Mouse (Mus musculus) midbrain, embryonic 13.5 days (tissue): ENCODE data around the gene Nup153. TPM values are rescaled to one million over a fixed set of nuclear protein-coding genes. Genes with fewer than 3 reads are reported as not detected.

Experiments used
- ATAC-seq: fragments of 200-750 bp; cut with Nextera tagmentation; 2 replicates; pipeline ENCODE4 v1.8.0; 2017; ENCODE audit warnings: mild to moderate bottlenecking, moderate TSS enrichment, moderate library complexity
- H3K27ac ChIP-seq: fragments of 300-500 bp; sonication (generic); 2 replicates; pipeline ENCODE4 v1.5.1; 2015; ENCODE audit warnings: inconsistent platforms, mild to moderate bottlenecking, moderate library complexity
- H3K27me3 ChIP-seq: fragments of 300-500 bp; sonication (generic); 2 replicates; pipeline ENCODE4 v1.6.1; 2015; ENCODE audit warnings: mild to moderate bottlenecking, inconsistent platforms
- H3K36me3 ChIP-seq: fragments of 300-500 bp; sonication (generic); 2 replicates; pipeline ENCODE4 v1.6.1; 2015; ENCODE audit warnings: mild to moderate bottlenecking, inconsistent platforms
- H3K4me1 ChIP-seq: fragments of 300-500 bp; sonication (generic); replicated peaks from 2 replicates; pipeline ENCODE4 v1.6.1; 2015; ENCODE audit warnings: inconsistent platforms
- H3K4me2 ChIP-seq: fragments of 300-500 bp; sonication (generic); replicated peaks from 2 replicates; pipeline ENCODE4 v1.6.1; 2015; ENCODE audit warnings: moderate library complexity, mild to moderate bottlenecking, inconsistent platforms
- H3K4me3 ChIP-seq: fragments of 300-500 bp; sonication (generic); replicated peaks from 2 replicates; pipeline ENCODE4 v1.5.1; 2015; ENCODE audit warnings: mild to moderate bottlenecking, inconsistent platforms
- H3K9ac ChIP-seq: fragments of 300-500 bp; sonication (generic); replicated peaks from 2 replicates; pipeline ENCODE4 v1.6.1; 2015; ENCODE audit warnings: mild to moderate bottlenecking, inconsistent platforms
- H3K9me3 ChIP-seq: fragments of 300-500 bp; sonication (generic); 2 replicates; pipeline ENCODE4 v1.6.1; 2016; ENCODE audit warnings: mild to moderate bottlenecking, inconsistent platforms
- whole genome bisulfite sequencing: fragments of 180-500 bp; shearing (Covaris S2); methylation state at CpG from one replicate; pipeline ENCODE4 v1.1.7; 2015; 5-methylcytosine and 5-hydroxymethylcytosine counted together
- polyA plus RNA-seq: library from polyadenylated mRNA; unstranded; fragments of >200 nt; fragmentation: Nextera tagmentation; extraction: Ambion mirVana; gene quantifications from 2 replicates; pipeline ENCODE4 v1.2.1, GENCODE M21; 2015

The Nup153 gene
- polyA plus RNA-seq, 1 experiment from 2014 or later = 22.4 TPM

GRCm38 (mm10) chr13:46752566-46753229, 25.0 kb upstream of the Nup153 start:
- Histone ChIP-seq H3K27ac (no peak overlapping the region), H3K27me3 (no peaks in the 10 kb centered on the region), H3K36me3 (peaks cover 33% of the 10 kb centered on the region), H3K9ac (no peak overlapping the region), H3K4me3 (no peak overlapping the region), H3K4me1 (no peaks in the 10 kb centered on the region), H3K4me2 (no peak overlapping the region), H3K9me3 (no peaks in the 10 kb centered on the region)
- 87% methylated on average over 13 of the region's 13 CpGs for WGBS
- no peak for ATAC-seq

GRCm38 (mm10) chr13:46748138-46748873, 20.6 kb upstream of the Nup153 start:
- Histone ChIP-seq H3K9ac (no peak overlapping the region), H3K4me1 (no peaks in the 10 kb centered on the region), H3K27me3 (no peaks in the 10 kb centered on the region), H3K36me3 (peaks cover 33% of the 10 kb centered on the region), H3K9me3 (no peaks in the 10 kb centered on the region), H3K4me2 (no peak overlapping the region), H3K27ac (no peak overlapping the region), H3K4me3 (no peak overlapping the region)
- no peak for ATAC-seq
- WGBS = 93% methylated on average over 5 of the region's 5 CpGs

GRCm38 (mm10) chr13:46743821-46744220, 16.1 kb upstream of the Nup153 start:
- no peaks in the 10 kb centered on the region for H3K4me1 ChIP-seq
- H3K9me3 ChIP-seq = no peaks in the 10 kb centered on the region
- WGBS = 85% methylated on average over 8 of the region's 8 CpGs
- no peak overlapping the region for H3K9ac ChIP-seq
- no peak overlapping the region for H3K4me2 ChIP-seq
- H3K27me3 ChIP-seq = no peaks in the 10 kb centered on the region
- no peaks in the 10 kb centered on the region for H3K36me3 ChIP-seq
- H3K4me3 ChIP-seq = no peak overlapping the region
- no peak overlapping the region for H3K27ac ChIP-seq
- no peak for ATAC-seq

GRCm38 (mm10) chr13:46742367-46742766, 14.6 kb upstream of the Nup153 start:
- no peaks in the 10 kb centered on the region for H3K36me3 ChIP-seq
- no peak overlapping the region for H3K27ac ChIP-seq
- no peaks in the 10 kb centered on the region for H3K27me3 ChIP-seq
- no peak overlapping the region for H3K4me3 ChIP-seq
- H3K9ac ChIP-seq = no peak overlapping the region
- 69% methylated on average over 2 of the region's 2 CpGs for WGBS
- H3K4me2 ChIP-seq = no peak overlapping the region
- no peak for ATAC-seq
- H3K4me1 ChIP-seq = no peaks in the 10 kb centered on the region
- H3K9me3 ChIP-seq = no peaks in the 10 kb centered on the region

GRCm38 (mm10) chr13:46739426-46739825, 11.7 kb upstream of the Nup153 start:
- Histone ChIP-seq H3K9me3 (no peaks in the 10 kb centered on the region), H3K9ac (no peak overlapping the region), H3K4me2 (no peak overlapping the region), H3K27me3 (peaks cover 6% of the 10 kb centered on the region; the same call in 1 of the 2 replicates), H3K36me3 (no peaks in the 10 kb centered on the region), H3K4me3 (no peak overlapping the region), H3K27ac (no peak overlapping the region), H3K4me1 (peaks cover 14% of the 10 kb centered on the region)
- no peak for ATAC-seq
- WGBS = 79% methylated on average over 7 of the region's 7 CpGs

- H3K4me1 ChIP-seq = peaks cover 14% of the 10 kb centered on the region
- H3K4me2 ChIP-seq = no peak overlapping the region
- no peaks in the 10 kb centered on the region for H3K36me3 ChIP-seq
- ATAC-seq = no peak
- WGBS = 87% methylated on average over 4 of the region's 4 CpGs
- peaks cover 6% of the 10 kb centered on the region; the same call in 1 of the 2 replicates for H3K27me3 ChIP-seq
- H3K9me3 ChIP-seq = no peaks in the 10 kb centered on the region
- no peak overlapping the region for H3K27ac ChIP-seq
- no peak overlapping the region for H3K4me3 ChIP-seq
- no peak overlapping the region for H3K9ac ChIP-seq
These were observed 9.7 kb upstream of the Nup153 start for GRCm38 (mm10) chr13:46737482-46737881.

- peaks cover 14% of the 10 kb centered on the region for H3K4me1 ChIP-seq
- WGBS = 7% methylated on average over 12 of the region's 12 CpGs
These were observed 8.7 kb upstream of the Nup153 start for GRCm38 (mm10) chr13:46736479-46736865.

GRCm38 (mm10) chr13:46735808-46736478, 8.2 kb upstream of the Nup153 start:
- Histone ChIP-seq H3K4me1 (peaks cover 14% of the 10 kb centered on the region), H3K27me3 (peaks cover 6% of the 10 kb centered on the region; the same call in 1 of the 2 replicates), H3K9ac (peak overlapping the region; percentile 53), H3K9me3 (no peaks in the 10 kb centered on the region), H3K27ac (no peak overlapping the region), H3K4me3 (peak overlapping the region; percentile 35), H3K36me3 (no peaks in the 10 kb centered on the region), H3K4me2 (peak overlapping the region; percentile 64)
- ATAC-seq = no peak
- WGBS = under 1% methylated on average over 20 of the region's 20 CpGs

More at GRCm38 (mm10) chr13:46736479-46736865, 8.7 kb upstream of the Nup153 start:
- no peak for ATAC-seq
- Histone ChIP-seq H3K9ac (0 out of 2 replicates have a peak overlapping the region, but pooled peaks have one; percentile 0), H3K27ac (no peak overlapping the region), H3K36me3 (no peaks in the 10 kb centered on the region), H3K9me3 (no peaks in the 10 kb centered on the region), H3K27me3 (peaks cover 6% of the 10 kb centered on the region; the same call in 1 of the 2 replicates), H3K4me2 (peak overlapping the region; percentile 64), H3K4me3 (peak overlapping the region; percentile 35)

- ATAC-seq = no peak
These were observed 7.6 kb upstream of the Nup153 start for GRCm38 (mm10) chr13:46735219-46735807.

GRCm38 (mm10) chr13:46729998-46730397, 2.3 kb upstream of the Nup153 start:
- WGBS = 77% methylated on average over 2 of the region's 2 CpGs
- ATAC-seq = no peak
- Histone ChIP-seq H3K4me1 (peaks cover 20% of the 10 kb centered on the region), H3K27me3 (no peaks in the 10 kb centered on the region), H3K36me3 (no peaks in the 10 kb centered on the region), H3K4me2 (no peak overlapping the region), H3K4me3 (no peak overlapping the region), H3K9me3 (no peaks in the 10 kb centered on the region), H3K27ac (no peak overlapping the region), H3K9ac (no peak overlapping the region)

More at GRCm38 (mm10) chr13:46735219-46735807, 7.6 kb upstream of the Nup153 start:
- peaks cover 6% of the 10 kb centered on the region; the same call in 1 of the 2 replicates for H3K27me3 ChIP-seq
- 48% methylated on average over 11 of the region's 11 CpGs for WGBS
- H3K4me3 ChIP-seq = peak overlapping the region; percentile 35
- no peaks in the 10 kb centered on the region for H3K9me3 ChIP-seq
- no peak overlapping the region for H3K27ac ChIP-seq
- H3K4me1 ChIP-seq = peaks cover 14% of the 10 kb centered on the region
- H3K4me2 ChIP-seq = peak overlapping the region; percentile 64
- H3K9ac ChIP-seq = peak overlapping the region; percentile 53; the same call in 1 of the 2 replicates
- H3K36me3 ChIP-seq = no peaks in the 10 kb centered on the region

GRCm38 (mm10) chr13:46728411-46728810, 671 bp upstream of the Nup153 start:
- peaks cover 29% of the 10 kb centered on the region for H3K4me1 ChIP-seq
- peak; percentile 13; the same call in 1 of the 2 replicates for ATAC-seq
- WGBS = 35% methylated on average over 5 of the region's 5 CpGs
- H3K9me3 ChIP-seq = no peaks in the 10 kb centered on the region
- no peaks in the 10 kb centered on the region for H3K36me3 ChIP-seq
- H3K4me2 ChIP-seq = peak overlapping the region; percentile 59
- H3K4me3 ChIP-seq = peak overlapping the region; percentile 99
- peak overlapping the region; percentile 96 for H3K27ac ChIP-seq
- H3K27me3 ChIP-seq = no peaks in the 10 kb centered on the region
- peak overlapping the region; percentile 59 for H3K9ac ChIP-seq
